Mouse (Mus musculus) heart, adult 2 months (tissue): ENCODE measurements at regions not wholly inside any gene's neighbourhood (a gene's known extent, or its start where the extent isn't known, plus 50 kb on each side); places are given as distances from the start of the nearest gene placed in this dataset.

ENCODE experiments used
- DNase-seq, 2 experiments: peaks; one replicate each; pipeline ENCODE4 v3.0.0; 2021
- H3K27ac ChIP-seq: fragments of 200-600 bp; 2 replicates; pipeline ENCODE4 v1.8.1; 2022
- H3K27me3 ChIP-seq: fragments of 200-500 bp; 2 replicates; pipeline ENCODE4 v1.6.1; 2012; ENCODE audit warnings: mild to moderate bottlenecking, low read length, inconsistent platforms, mixed read lengths; ENCODE audit not compliant: control insufficient read depth, insufficient read depth
- H3K36me3 ChIP-seq: fragments of 200-500 bp; 2 replicates; pipeline ENCODE4 v1.6.1; 2012; ENCODE audit warnings: low read length, inconsistent platforms; ENCODE audit not compliant: control insufficient read depth, insufficient read depth
- H3K4me1 ChIP-seq: fragments of 200-500 bp; 2 replicates; pipeline ENCODE4 v1.6.1; 2011; ENCODE audit warnings: low read length; ENCODE audit not compliant: control insufficient read depth, insufficient read depth
- H3K4me3 ChIP-seq: fragments of 200-600 bp; 2 replicates; pipeline ENCODE4 v1.8.1; 2022
- H3K79me2 ChIP-seq: fragments of 200-500 bp; replicated peaks from 2 replicates; pipeline ENCODE4 v1.6.1; 2012; ENCODE audit warnings: mild to moderate bottlenecking, inconsistent platforms, low read length, moderate library complexity, mixed read lengths; ENCODE audit not compliant: control insufficient read depth, insufficient read depth
- H3K9ac ChIP-seq: fragments of 200-500 bp; 2 replicates; pipeline ENCODE4 v1.6.1; 2012; ENCODE audit warnings: low read depth, mild to moderate bottlenecking, control low read depth, inconsistent platforms, low read length, mixed read lengths
- CTCF ChIP-seq: fragments of 200-600 bp; IDR thresholded peaks from 2 replicates; pipeline ENCODE4 v1.8.1; 2022; ENCODE audit warnings: antibody characterized with exemption, mild to moderate bottlenecking, moderate library complexity
- EP300 ChIP-seq: fragments of 200-500 bp; IDR thresholded peaks from 2 replicates; pipeline ENCODE4 v1.6.1; 2011; ENCODE audit warnings: low read depth, low read length, control low read depth; ENCODE audit not compliant: insufficient read depth
- POLR2A ChIP-seq: fragments of 200-500 bp; IDR thresholded peaks from 2 replicates; pipeline ENCODE4 v1.6.1; 2011; ENCODE audit warnings: mild to moderate bottlenecking, low read depth, low read length, control low read depth; ENCODE audit not compliant: insufficient read depth
- WGBS: fragments of 180-500 bp; shearing (Covaris S2); methylation state at CpG from one replicate; pipeline ENCODE4 v1.1.7; 2018; 5-methylcytosine and 5-hydroxymethylcytosine counted together
- intact Hi-C: fragments of 180-260 bp; cut with DNase I; formaldehyde crosslinking; loops from one replicate; pipeline ENCODE4 v1.15.1; 2025

GRCm38 (mm10) chr10:92625781-92626180 is 96.4 kb downstream of the Nedd1 start:
- Histone ChIP-seq H3K4me3 (no peak overlapping the region), H3K79me2 (no peaks in the 10 kb centered on the region), H3K27ac (no peak overlapping the region), H3K9ac (no peak overlapping the region), H3K27me3 (no peaks in the 10 kb centered on the region), H3K4me1 (no peaks in the 10 kb centered on the region), H3K36me3 (no peaks in the 10 kb centered on the region)
- intact Hi-C loops = no loop called here
- DNase-seq = no peak
- WGBS = 69% methylated on average over 7 of the region's 7 CpGs
- no peak for TF ChIP-seq CTCF
- TF ChIP-seq EP300 = no peak
- no peak for TF ChIP-seq POLR2A

GRCm38 (mm10) chr10:92615684-92616379 is 106.4 kb downstream of the Nedd1 start:
- Histone ChIP-seq H3K27me3 (no peaks in the 10 kb centered on the region), H3K79me2 (no peaks in the 10 kb centered on the region), H3K4me3 (no peak overlapping the region), H3K27ac (no peak overlapping the region), H3K4me1 (no peaks in the 10 kb centered on the region), H3K9ac (no peak overlapping the region), H3K36me3 (no peaks in the 10 kb centered on the region)
- no peak for DNase-seq
- 49% methylated on average over 5 of the region's 5 CpGs for WGBS
- intact Hi-C loops = no loop called here
- TF ChIP-seq CTCF (no peak), EP300 (no peak), POLR2A (no peak)

GRCm38 (mm10) chr10:92614341-92614740 is 107.9 kb downstream of the Nedd1 start:
- Histone ChIP-seq H3K79me2 (no peaks in the 10 kb centered on the region), H3K36me3 (no peaks in the 10 kb centered on the region), H3K4me1 (no peaks in the 10 kb centered on the region), H3K4me3 (no peak overlapping the region), H3K27ac (no peak overlapping the region), H3K9ac (no peak overlapping the region), H3K27me3 (no peaks in the 10 kb centered on the region)
- no peak for TF ChIP-seq CTCF
- no peak for TF ChIP-seq POLR2A
- TF ChIP-seq EP300 = no peak
- no peak for DNase-seq
- 81% methylated on average over 6 of the region's 6 CpGs for WGBS
- intact Hi-C loops = no loop called here

GRCm38 (mm10) chr10:92611060-92611459 is 111.2 kb downstream of the Nedd1 start:
- Histone ChIP-seq H3K27ac (no peak overlapping the region), H3K79me2 (no peaks in the 10 kb centered on the region), H3K36me3 (no peaks in the 10 kb centered on the region), H3K9ac (no peak overlapping the region), H3K4me1 (no peaks in the 10 kb centered on the region), H3K27me3 (no peaks in the 10 kb centered on the region), H3K4me3 (no peak overlapping the region)
- intact Hi-C loops = no loop called here
- WGBS = 78% methylated on average over 3 of the region's 3 CpGs
- TF ChIP-seq EP300 (no peak), CTCF (no peak), POLR2A (no peak)
- DNase-seq = no peak

- Histone ChIP-seq H3K79me2 (no peaks in the 10 kb centered on the region), H3K27ac (no peak overlapping the region), H3K9ac (no peak overlapping the region), H3K36me3 (no peaks in the 10 kb centered on the region), H3K27me3 (no peaks in the 10 kb centered on the region), H3K4me3 (no peak overlapping the region), H3K4me1 (no peaks in the 10 kb centered on the region)
- WGBS = 51% methylated on average over 4 of the region's 4 CpGs
- intact Hi-C loops = no loop called here
- TF ChIP-seq CTCF = no peak
- TF ChIP-seq EP300 = no peak
- TF ChIP-seq POLR2A = no peak
- DNase-seq = no peak
Observed at GRCm38 (mm10) chr10:92606761-92607160, 115.5 kb downstream of the Nedd1 start.

GRCm38 (mm10) chr10:92605646-92606045 is 116.6 kb downstream of the Nedd1 start:
- no peaks in the 10 kb centered on the region for H3K79me2 ChIP-seq
- no peaks in the 10 kb centered on the region for H3K4me1 ChIP-seq
- 85% methylated on average over 3 of the region's 3 CpGs for WGBS
- intact Hi-C loops = no loop called here
- no peak overlapping the region for H3K9ac ChIP-seq
- H3K4me3 ChIP-seq = no peak overlapping the region
- TF ChIP-seq POLR2A (no peak), CTCF (no peak), EP300 (no peak)
- H3K36me3 ChIP-seq = no peaks in the 10 kb centered on the region
- no peaks in the 10 kb centered on the region for H3K27me3 ChIP-seq
- H3K27ac ChIP-seq = no peak overlapping the region
- no peak for DNase-seq
